Mouse (Mus musculus) CD4-positive helper T cell, adult 2 months (primary cell): ENCODE measurements around the gene Pid1.

Experiments used
- DNase-seq: peaks from one replicate; pipeline ENCODE4 v3.0.0-alpha.2; 2012; ENCODE audit warnings: low read depth, missing footprints, low spot score

Pid1 gene

GRCm38 (mm10) chr1:84363967-84364366, at the start of gene Pid1:
Gene Pid1, minus strand, starts transcription at chr1:84364180.
- DNase-seq: no peak

- no peak for DNase-seq
These were observed 45.5 kb upstream of the Pid1 start for GRCm38 (mm10) chr1:84409514-84409913.

- DNase-seq: no peak
These were observed 44.9 kb upstream of the Pid1 start for GRCm38 (mm10) chr1:84408873-84409272.

- peak; percentile 27 for DNase-seq
These were observed 42.9 kb upstream of the Pid1 start for GRCm38 (mm10) chr1:84406891-84407290.

GRCm38 (mm10) chr1:84405551-84406290, 41.7 kb upstream of the Pid1 start:
- DNase-seq: no peak

GRCm38 (mm10) chr1:84404880-84405279, 40.9 kb upstream of the Pid1 start:
- no peak for DNase-seq

- DNase-seq: no peak
These were observed 38.2 kb upstream of the Pid1 start for GRCm38 (mm10) chr1:84402154-84402553.

GRCm38 (mm10) chr1:84399671-84400070, 35.7 kb upstream of the Pid1 start:
- DNase-seq: no peak

- no peak for DNase-seq
These were observed 35.1 kb upstream of the Pid1 start for GRCm38 (mm10) chr1:84399118-84399517.

GRCm38 (mm10) chr1:84396787-84397186, 32.8 kb upstream of the Pid1 start:
- no peak for DNase-seq

GRCm38 (mm10) chr1:84395928-84396327, 31.9 kb upstream of the Pid1 start:
- DNase-seq: no peak

GRCm38 (mm10) chr1:84390961-84391360, 27.0 kb upstream of the Pid1 start:
- DNase-seq: no peak

- no peak for DNase-seq
These were observed 23.6 kb upstream of the Pid1 start for GRCm38 (mm10) chr1:84387616-84388015.

GRCm38 (mm10) chr1:84386481-84387146, 22.6 kb upstream of the Pid1 start:
- DNase-seq: no peak

GRCm38 (mm10) chr1:84382709-84383108, 18.7 kb upstream of the Pid1 start:
- DNase-seq: no peak

GRCm38 (mm10) chr1:84382064-84382463, 18.1 kb upstream of the Pid1 start:
- DNase-seq: no peak

- DNase-seq: no peak
These were observed 16.9 kb upstream of the Pid1 start for GRCm38 (mm10) chr1:84380895-84381294.

- DNase-seq: no peak
These were observed 3.8 kb upstream of the Pid1 start for GRCm38 (mm10) chr1:84367733-84368132.

GRCm38 (mm10) chr1:84366553-84366952, 2.6 kb upstream of the Pid1 start:
- DNase-seq: no peak

GRCm38 (mm10) chr1:84362709-84363617, 1.0 kb downstream of the Pid1 start:
- no peak for DNase-seq

GRCm38 (mm10) chr1:84362209-84362608, 1.8 kb downstream of the Pid1 start:
- no peak for DNase-seq

- no peak for DNase-seq
These were observed 2.6 kb downstream of the Pid1 start for GRCm38 (mm10) chr1:84361389-84361788.
